Mouse (Mus musculus): Measurements from ENCODE around the gene Cntd1. TPM values are rescaled to one million over a fixed set of nuclear protein-coding genes. Genes with fewer than 3 reads are reported as not detected.

The Cntd1 gene
- not detected for polyA plus RNA-seq (2014; fragmentation: Illumina TruSeq; extraction: RNeasy Lipid Tissue Mini Kit (QIAGEN cat#74804); ENCODE audit: low read depth, low replicate concordance)

DNA sequence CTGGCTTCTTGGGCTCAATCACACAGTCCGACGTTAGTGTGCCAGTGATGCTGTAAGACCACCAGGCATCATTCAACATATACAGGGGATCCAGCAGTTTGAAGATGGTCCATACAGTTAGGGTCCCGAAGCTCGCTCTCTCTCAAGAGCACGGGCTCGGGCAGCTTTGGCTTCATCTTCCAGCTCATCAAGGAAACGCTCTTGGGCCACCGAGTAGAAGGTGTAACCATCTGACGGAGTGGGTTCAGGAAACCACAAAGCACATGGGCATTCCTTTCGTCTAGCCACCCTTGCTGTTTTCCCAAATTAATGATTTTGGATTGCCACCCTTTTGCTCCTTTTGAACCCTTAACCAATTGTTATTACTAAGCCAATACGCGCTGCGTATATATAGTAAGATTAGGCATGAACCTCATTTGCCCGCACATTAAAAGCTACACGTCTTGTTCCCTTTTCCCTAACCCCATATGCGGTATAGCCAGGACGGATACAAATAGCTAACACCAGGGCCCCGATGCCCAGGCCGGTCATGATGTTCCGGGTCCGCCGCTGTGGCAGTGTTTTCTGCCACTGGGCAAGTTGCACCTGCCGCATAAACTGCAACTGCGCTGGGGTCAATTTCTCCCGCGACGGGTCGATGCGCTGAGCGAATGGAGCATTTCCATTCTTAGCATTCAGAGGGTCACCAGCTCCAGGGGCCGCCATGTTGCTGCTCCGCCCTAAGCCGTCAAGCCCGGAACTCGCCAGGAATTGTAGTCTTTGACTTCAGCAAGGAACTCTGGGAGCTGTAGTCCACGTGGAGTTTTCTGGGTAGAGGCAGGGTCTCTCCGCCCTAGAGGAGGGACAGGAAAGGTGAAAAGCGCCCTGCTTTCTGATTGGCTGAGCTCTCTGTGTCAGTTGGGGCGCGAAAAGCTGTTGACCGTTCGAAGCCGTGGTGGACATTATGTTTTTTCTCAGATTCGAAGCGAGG lies at the start of gene Cntd1, which contains the start of gene Coa3:
Gene Cntd1 (plus strand): TSS at position 790 of the 970 bp plus-strand sequence.
Gene Coa3 (minus strand): TSS at position 892 of the 970 bp plus-strand sequence.

DNA sequence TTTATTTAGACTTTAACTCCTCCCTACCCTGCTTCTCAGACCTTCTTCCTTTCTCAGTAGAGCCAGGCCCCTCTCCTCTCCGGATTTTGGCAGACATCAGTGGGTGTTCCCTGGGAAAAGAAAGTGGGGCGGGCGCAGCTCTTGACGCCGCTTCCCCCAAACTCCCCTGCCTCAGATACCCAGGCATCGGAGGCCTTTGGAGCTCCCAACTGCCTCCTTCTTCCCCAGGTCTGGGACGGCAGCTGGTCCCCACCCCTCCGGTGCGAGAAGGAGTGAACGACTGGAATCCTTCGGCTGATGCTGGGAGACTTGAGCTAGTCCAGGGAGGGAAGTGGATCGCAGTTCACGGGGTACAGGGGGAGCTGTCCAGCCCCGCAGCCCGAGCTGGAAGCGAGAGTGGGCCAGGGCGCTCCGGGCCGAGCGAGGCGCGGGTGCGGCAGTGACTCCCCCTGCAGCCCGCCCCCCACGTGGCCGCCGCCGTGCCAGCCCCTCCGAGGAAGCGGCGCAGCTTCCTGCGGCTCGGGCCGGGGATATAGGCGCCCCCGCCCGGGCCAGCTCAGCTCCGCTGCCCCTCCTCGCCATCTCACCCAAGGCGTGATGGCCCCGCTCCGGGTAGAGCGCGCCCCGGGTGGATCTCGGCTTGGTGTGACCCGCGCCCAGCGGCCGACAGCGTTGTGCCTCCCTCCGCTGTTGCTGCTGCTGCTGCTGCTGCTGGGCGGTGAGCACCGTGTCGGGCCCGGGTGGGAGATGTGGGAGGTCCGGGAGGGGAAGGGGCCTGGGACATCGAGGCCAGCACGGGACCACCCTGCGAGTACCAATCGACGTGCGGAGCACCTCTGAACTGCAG lies 32.7 kb upstream of the Cntd1 start, which contains the start of gene Ramp2:
Gene Ramp2 (plus strand): TSS at position 174 of the 847 bp plus-strand sequence.

DNA sequence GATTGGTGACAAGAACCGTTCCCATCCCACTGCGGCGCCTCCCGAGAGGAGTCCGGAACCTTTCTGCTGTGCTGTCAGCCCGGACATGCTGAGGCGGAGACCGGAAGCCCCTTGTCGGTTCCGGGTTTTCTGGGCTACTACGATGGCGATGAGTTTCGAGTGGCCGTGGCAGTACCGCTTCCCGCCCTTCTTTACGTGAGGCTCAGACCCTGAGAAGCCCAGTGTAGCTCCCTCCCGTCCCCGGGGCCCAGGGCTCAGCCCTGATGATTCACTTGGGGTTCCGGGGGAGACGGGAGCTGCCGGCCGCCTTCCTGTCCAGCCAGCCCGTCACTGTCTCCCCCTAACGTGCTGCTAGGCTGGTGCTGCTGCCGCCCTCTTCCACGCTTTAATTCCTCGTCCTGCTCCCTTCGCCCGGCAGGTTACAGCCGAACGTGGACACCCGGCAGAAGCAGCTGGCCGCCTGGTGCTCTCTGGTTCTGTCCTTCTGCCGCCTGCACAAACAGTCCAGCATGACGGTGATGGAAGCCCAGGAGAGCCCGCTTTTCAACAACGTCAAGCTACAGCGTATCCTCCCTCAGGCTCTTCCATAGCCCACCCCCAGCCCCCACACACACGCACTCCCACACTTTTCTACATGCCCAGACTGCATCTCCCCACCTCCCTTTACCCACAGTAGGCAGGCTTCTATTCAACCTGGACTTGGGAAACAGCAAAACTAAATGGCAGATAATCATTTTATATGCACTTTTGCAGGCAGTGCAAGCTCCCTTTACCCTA lies 25.0 kb upstream of the Cntd1 start, which contains the start of gene Vps25:
Gene Vps25 (plus strand): TSS at position 95 of the 777 bp plus-strand sequence.

DNA sequence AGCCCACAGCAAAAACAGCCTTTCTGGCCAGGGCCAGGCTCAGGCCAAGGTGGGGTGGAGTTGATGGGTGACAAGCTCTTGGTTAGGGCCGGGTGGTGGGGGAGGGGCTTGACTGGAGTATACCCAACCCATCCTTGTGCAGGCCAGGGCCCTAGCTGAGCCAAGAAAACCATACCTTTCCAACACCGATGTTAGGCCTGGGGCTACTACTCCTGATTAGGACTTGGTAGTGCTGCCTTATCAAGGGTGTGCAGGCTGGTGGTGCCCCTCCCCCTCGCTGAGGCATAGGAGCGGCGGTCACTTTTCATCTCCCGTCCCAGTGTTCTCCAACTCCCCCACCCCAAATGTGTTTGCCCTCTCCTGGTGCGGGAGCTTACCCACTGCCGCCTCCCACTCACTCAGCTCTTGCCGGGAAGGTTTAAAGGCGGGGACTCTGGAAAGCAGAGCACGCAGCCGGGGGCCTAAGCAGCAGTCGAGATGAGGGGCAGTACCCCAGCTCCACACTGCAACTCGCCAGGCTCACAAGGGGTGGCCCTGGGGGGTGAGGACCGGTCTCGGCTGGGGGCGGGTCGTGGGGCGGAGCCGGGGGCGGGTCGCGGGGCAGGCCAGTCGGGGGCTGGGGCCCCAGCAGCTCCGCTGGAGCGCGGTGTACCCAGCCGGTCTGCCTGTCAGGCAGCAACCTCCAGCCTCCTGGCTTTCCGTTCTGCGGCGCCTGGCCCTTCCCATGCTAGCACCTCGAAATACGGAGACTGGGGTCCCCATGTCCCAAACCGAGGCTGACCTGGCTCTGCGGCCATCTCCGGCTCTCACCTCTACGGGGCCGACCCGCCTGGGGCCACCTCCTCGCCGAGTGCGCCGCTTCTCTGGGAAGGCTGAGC lies 18.6 kb upstream of the Cntd1 start, which contains the start of gene Wnk4:
Gene Wnk4 (plus strand): TSS at position 620 of the 878 bp plus-strand sequence.

DNA sequence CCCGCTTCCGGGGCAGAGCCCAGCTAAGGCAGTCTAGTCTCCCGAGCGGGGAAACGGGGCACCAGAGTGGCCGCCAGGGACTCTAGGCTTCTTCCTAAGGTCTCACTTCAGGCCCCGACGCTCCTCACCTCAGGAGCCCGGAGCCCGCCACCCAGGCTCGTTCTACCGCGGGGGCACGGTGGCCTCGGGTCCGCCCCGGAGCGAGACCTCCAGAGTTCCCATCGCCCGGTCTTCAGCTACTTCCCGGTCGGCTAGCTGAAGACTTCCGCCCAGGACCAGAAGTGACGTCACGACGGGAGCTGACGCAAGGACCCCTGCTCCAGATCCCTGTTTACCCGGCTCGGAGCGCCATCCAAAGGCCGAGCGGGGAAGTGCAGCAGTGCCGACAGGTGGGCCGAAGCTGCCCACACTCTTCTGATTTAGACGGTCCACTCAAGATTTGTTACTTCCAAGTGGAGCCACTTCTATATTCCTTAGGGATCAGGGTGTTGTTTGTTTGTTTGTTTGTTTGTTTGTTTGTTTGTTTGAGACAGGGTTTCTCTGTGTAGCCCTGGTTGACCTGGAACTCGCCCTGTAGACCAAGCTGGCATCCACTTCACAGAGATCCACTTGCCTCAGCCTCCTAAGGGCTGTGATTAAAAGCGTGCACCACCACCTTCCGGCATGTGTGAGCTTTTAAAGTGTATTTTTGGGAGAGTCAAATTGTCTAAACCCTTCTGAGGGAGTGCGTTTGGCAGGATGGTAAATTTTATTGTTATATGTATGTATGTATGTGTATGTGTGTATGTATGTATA lies 23.4 kb downstream of the Cntd1 start, which contains the start of gene Becn1:
Gene Becn1 (minus strand): TSS at position 283 of the 795 bp plus-strand sequence.

DNA sequence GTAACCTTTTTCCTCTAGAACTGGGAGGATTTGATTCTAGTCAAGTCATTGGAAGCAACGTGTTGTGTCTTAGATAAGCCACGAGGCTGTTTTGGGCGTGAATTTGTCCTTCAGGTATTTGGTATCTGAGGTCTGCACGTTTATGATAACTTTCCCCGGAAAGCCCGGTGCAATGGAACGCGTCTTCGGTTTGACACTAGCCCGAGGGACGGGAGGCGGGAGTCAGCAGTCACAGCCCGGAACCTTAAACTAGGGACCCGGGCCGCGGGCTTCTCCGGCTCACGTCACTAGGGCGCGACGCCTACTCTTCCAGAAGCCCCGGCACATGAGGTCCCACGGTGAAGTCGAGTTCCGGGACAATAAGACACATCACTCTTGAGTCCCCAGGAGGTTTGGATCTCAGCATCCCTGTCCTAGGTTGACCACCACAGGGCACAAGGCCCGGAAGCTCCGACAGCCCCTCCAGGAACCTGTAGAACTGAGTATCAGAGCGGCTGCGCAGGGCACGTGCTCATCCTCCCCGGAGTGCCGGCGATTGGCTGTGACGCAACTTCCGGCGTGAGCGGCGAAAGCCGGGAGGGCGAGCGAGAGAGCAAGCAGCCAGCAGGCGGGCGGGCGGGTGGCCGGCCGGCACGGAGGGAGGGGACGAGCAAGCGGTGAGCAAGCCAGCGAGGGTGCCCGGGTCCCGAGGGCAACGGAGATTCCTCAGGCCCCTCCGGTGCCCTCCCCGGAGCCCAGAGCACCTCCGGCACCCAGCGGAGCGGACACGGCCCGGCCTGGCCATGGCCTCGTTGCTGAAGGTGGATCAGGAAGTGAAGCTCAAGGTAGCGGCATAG lies 37.1 kb downstream of the Cntd1 start, which contains the start of gene Psme3:
Gene Psme3 (plus strand): TSS at position 549 of the 836 bp plus-strand sequence.

DNA sequence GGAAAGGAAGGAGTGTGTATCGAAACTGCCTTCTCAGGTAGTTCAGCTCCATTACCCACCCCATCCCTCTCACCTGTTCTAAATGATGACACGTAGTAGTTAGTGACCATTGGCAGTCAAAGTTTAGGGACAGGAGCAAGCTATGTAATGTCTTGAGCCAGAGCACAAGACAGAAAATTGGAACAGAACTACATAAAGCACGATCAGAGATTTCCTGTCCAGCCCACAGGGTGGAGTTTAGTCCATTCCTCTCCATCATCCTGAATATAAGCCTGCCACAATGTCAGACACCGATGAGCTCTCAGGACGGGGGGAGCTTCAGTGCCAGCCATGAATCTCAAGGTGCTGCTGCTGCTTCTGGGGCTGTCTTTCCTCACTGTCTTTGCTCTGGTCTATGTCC lies 46.0 kb downstream of the Cntd1 start, which contains the start of gene Aoc2:
Gene Aoc2 (plus strand): TSS at position 301 of the 400 bp plus-strand sequence.

DNA sequence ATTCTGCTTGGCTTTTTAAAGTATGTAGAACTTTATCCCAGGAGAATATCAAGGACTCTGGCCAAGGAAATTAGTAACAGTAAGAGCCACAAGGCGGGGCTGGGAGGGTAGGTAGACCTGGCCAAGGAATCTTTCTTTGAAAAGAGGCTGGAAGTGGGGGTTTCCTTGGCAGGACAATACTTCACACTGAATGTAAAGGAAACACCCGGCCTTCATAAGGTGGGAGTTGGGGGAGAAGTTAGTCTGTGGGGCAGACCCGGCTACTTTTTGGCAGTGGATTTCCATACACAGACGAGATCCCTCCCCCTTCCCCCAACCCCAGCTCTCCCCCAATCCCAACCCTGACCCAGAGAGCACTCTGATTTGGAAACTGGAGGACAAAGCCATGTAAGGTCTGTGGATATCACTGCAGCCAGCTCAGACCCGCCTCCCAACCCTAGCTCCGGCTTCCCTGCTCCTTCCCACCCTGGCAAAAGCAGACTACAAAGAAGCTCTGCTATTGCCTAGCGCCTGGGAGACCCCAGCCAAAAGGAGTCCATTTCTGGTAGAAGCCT lies 51.6 kb downstream of the Cntd1 start, which contains the start of gene Aoc3:
Gene Aoc3 (plus strand): TSS at position 235 of the 554 bp plus-strand sequence.

Other genes starting within 250 kb of the Cntd1 start
- gene Naglu, start 209.0 kb upstream of the Cntd1 start, polyA plus RNA-seq (2014; fragmentation: Illumina TruSeq; extraction: RNeasy Lipid Tissue Mini Kit (QIAGEN cat#74804); ENCODE audit: low read depth, low replicate concordance) = 1.4 TPM
- not detected for gene Hsd17b1, start 200.6 kb upstream of the Cntd1 start, polyA plus RNA-seq (2014; fragmentation: Illumina TruSeq; extraction: RNeasy Lipid Tissue Mini Kit (QIAGEN cat#74804); ENCODE audit: low read depth, low replicate concordance)
- 11.6 TPM for gene Coasy, start 196.4 kb upstream of the Cntd1 start, polyA plus RNA-seq (2014; fragmentation: Illumina TruSeq; extraction: RNeasy Lipid Tissue Mini Kit (QIAGEN cat#74804); ENCODE audit: low read depth, low replicate concordance)
- gene Mlx, start 191.7 kb upstream of the Cntd1 start, polyA plus RNA-seq (2014; fragmentation: Illumina TruSeq; extraction: RNeasy Lipid Tissue Mini Kit (QIAGEN cat#74804); ENCODE audit: low read depth, low replicate concordance) = 40.8 TPM
- not detected for gene Psmc3ip, start 183.6 kb upstream of the Cntd1 start, polyA plus RNA-seq (2014; fragmentation: Illumina TruSeq; extraction: RNeasy Lipid Tissue Mini Kit (QIAGEN cat#74804); ENCODE audit: low read depth, low replicate concordance)
- 43.4 TPM for gene Retreg3, start 159.1 kb upstream of the Cntd1 start, polyA plus RNA-seq (2014; fragmentation: Illumina TruSeq; extraction: RNeasy Lipid Tissue Mini Kit (QIAGEN cat#74804); ENCODE audit: low read depth, low replicate concordance)
- 1.6 TPM for gene Tubg1, start 159.1 kb upstream of the Cntd1 start, polyA plus RNA-seq (2014; fragmentation: Illumina TruSeq; extraction: RNeasy Lipid Tissue Mini Kit (QIAGEN cat#74804); ENCODE audit: low read depth, low replicate concordance)
- gene Tubg2, start 123.1 kb upstream of the Cntd1 start, polyA plus RNA-seq (2014; fragmentation: Illumina TruSeq; extraction: RNeasy Lipid Tissue Mini Kit (QIAGEN cat#74804); ENCODE audit: low read depth, low replicate concordance) = not detected
- 0.08 TPM for gene Cntnap1, start 108.5 kb upstream of the Cntd1 start, polyA plus RNA-seq (2014; fragmentation: Illumina TruSeq; extraction: RNeasy Lipid Tissue Mini Kit (QIAGEN cat#74804); ENCODE audit: low read depth, low replicate concordance)
- gene Plekhh3, start 107.7 kb upstream of the Cntd1 start, polyA plus RNA-seq (2014; fragmentation: Illumina TruSeq; extraction: RNeasy Lipid Tissue Mini Kit (QIAGEN cat#74804); ENCODE audit: low read depth, low replicate concordance) = not detected
- not detected for gene Ccr10, start 103.6 kb upstream of the Cntd1 start, polyA plus RNA-seq (2014; fragmentation: Illumina TruSeq; extraction: RNeasy Lipid Tissue Mini Kit (QIAGEN cat#74804); ENCODE audit: low read depth, low replicate concordance)
- gene Ezh1, start 52.5 kb upstream of the Cntd1 start, polyA plus RNA-seq (2014; fragmentation: Illumina TruSeq; extraction: RNeasy Lipid Tissue Mini Kit (QIAGEN cat#74804); ENCODE audit: low read depth, low replicate concordance) = 6.2 TPM
- gene Ramp2, start 33.0 kb upstream of the Cntd1 start, polyA plus RNA-seq (2014; fragmentation: Illumina TruSeq; extraction: RNeasy Lipid Tissue Mini Kit (QIAGEN cat#74804); ENCODE audit: low read depth, low replicate concordance) = 4.4 TPM
- gene Vps25, start 25.3 kb upstream of the Cntd1 start, polyA plus RNA-seq (2014; fragmentation: Illumina TruSeq; extraction: RNeasy Lipid Tissue Mini Kit (QIAGEN cat#74804); ENCODE audit: low read depth, low replicate concordance) = 82.1 TPM
- gene Wnk4, start 18.4 kb upstream of the Cntd1 start, polyA plus RNA-seq (2014; fragmentation: Illumina TruSeq; extraction: RNeasy Lipid Tissue Mini Kit (QIAGEN cat#74804); ENCODE audit: low read depth, low replicate concordance) = not detected
- 11.5 TPM for gene Coa3, start 102 bp downstream of the Cntd1 start, polyA plus RNA-seq (2014; fragmentation: Illumina TruSeq; extraction: RNeasy Lipid Tissue Mini Kit (QIAGEN cat#74804); ENCODE audit: low read depth, low replicate concordance)
- 49.8 TPM for gene Becn1, start 23.3 kb downstream of the Cntd1 start, polyA plus RNA-seq (2014; fragmentation: Illumina TruSeq; extraction: RNeasy Lipid Tissue Mini Kit (QIAGEN cat#74804); ENCODE audit: low read depth, low replicate concordance)
- gene Psme3, start 37.2 kb downstream of the Cntd1 start, polyA plus RNA-seq (2014; fragmentation: Illumina TruSeq; extraction: RNeasy Lipid Tissue Mini Kit (QIAGEN cat#74804); ENCODE audit: low read depth, low replicate concordance) = 96.3 TPM
- not detected for gene Aoc2, start 46.1 kb downstream of the Cntd1 start, polyA plus RNA-seq (2014; fragmentation: Illumina TruSeq; extraction: RNeasy Lipid Tissue Mini Kit (QIAGEN cat#74804); ENCODE audit: low read depth, low replicate concordance)
- gene Aoc3, start 51.6 kb downstream of the Cntd1 start, polyA plus RNA-seq (2014; fragmentation: Illumina TruSeq; extraction: RNeasy Lipid Tissue Mini Kit (QIAGEN cat#74804); ENCODE audit: low read depth, low replicate concordance) = 0.16 TPM
- gene G6pc, start 88.5 kb downstream of the Cntd1 start, polyA plus RNA-seq (2014; fragmentation: Illumina TruSeq; extraction: RNeasy Lipid Tissue Mini Kit (QIAGEN cat#74804); ENCODE audit: low read depth, low replicate concordance) = 315 TPM
- 5.7 TPM for gene Aarsd1, start 138.6 kb downstream of the Cntd1 start, polyA plus RNA-seq (2014; fragmentation: Illumina TruSeq; extraction: RNeasy Lipid Tissue Mini Kit (QIAGEN cat#74804); ENCODE audit: low read depth, low replicate concordance)
- 0.95 TPM for gene Gm27029, start 145.8 kb downstream of the Cntd1 start, polyA plus RNA-seq (2014; fragmentation: Illumina TruSeq; extraction: RNeasy Lipid Tissue Mini Kit (QIAGEN cat#74804); ENCODE audit: low read depth, low replicate concordance)
- 1.6 TPM for gene Rundc1, start 146.1 kb downstream of the Cntd1 start, polyA plus RNA-seq (2014; fragmentation: Illumina TruSeq; extraction: RNeasy Lipid Tissue Mini Kit (QIAGEN cat#74804); ENCODE audit: low read depth, low replicate concordance)
- not detected for gene Ptges3l, start 146.3 kb downstream of the Cntd1 start, polyA plus RNA-seq (2014; fragmentation: Illumina TruSeq; extraction: RNeasy Lipid Tissue Mini Kit (QIAGEN cat#74804); ENCODE audit: low read depth, low replicate concordance)
- 30.0 TPM for gene Rpl27, start 163.3 kb downstream of the Cntd1 start, polyA plus RNA-seq (2014; fragmentation: Illumina TruSeq; extraction: RNeasy Lipid Tissue Mini Kit (QIAGEN cat#74804); ENCODE audit: low read depth, low replicate concordance)
- gene Ifi35, start 169.4 kb downstream of the Cntd1 start, polyA plus RNA-seq (2014; fragmentation: Illumina TruSeq; extraction: RNeasy Lipid Tissue Mini Kit (QIAGEN cat#74804); ENCODE audit: low read depth, low replicate concordance) = 3.8 TPM
- gene Rnd2, start 186.0 kb downstream of the Cntd1 start, polyA plus RNA-seq (2014; fragmentation: Illumina TruSeq; extraction: RNeasy Lipid Tissue Mini Kit (QIAGEN cat#74804); ENCODE audit: low read depth, low replicate concordance) = 10.8 TPM
- 1.9 TPM for gene Vat1, start 187.2 kb downstream of the Cntd1 start, polyA plus RNA-seq (2014; fragmentation: Illumina TruSeq; extraction: RNeasy Lipid Tissue Mini Kit (QIAGEN cat#74804); ENCODE audit: low read depth, low replicate concordance)